Mouse (Mus musculus) forebrain, embryonic 16.5 days (tissue): ENCODE results near the gene Pgc. TPM values are rescaled to one million over a fixed set of nuclear protein-coding genes. Genes with fewer than 3 reads are reported as not detected.

Experiments used
- ATAC-seq: fragments of 200-750 bp; cut with Nextera tagmentation; 2 replicates; pipeline ENCODE4 v1.8.0; 2017; ENCODE audit warnings: mild to moderate bottlenecking, moderate library complexity
- H3K27ac ChIP-seq: fragments of 300-500 bp; sonication (generic); 2 replicates; pipeline ENCODE4 v1.5.1; 2014; ENCODE audit warnings: low read length, control low read depth
- H3K27me3 ChIP-seq: fragments of 300-500 bp; sonication (generic); replicated peaks from 2 replicates; pipeline ENCODE4 v1.6.1; 2014; ENCODE audit warnings: low read length; ENCODE audit not compliant: control insufficient read depth, insufficient read depth
- H3K36me3 ChIP-seq: fragments of 300-500 bp; sonication (generic); 2 replicates; pipeline ENCODE4 v1.6.1; 2014; ENCODE audit not compliant: control insufficient read depth, insufficient read depth
- H3K4me1 ChIP-seq: fragments of 300-500 bp; sonication (generic); replicated peaks from 2 replicates; pipeline ENCODE4 v1.6.1; 2014; ENCODE audit warnings: low read length; ENCODE audit not compliant: control insufficient read depth, insufficient read depth
- H3K4me2 ChIP-seq: fragments of 300-500 bp; sonication (generic); 2 replicates; pipeline ENCODE4 v1.6.1; 2014; ENCODE audit warnings: mild to moderate bottlenecking, low read length, control low read depth
- H3K4me3 ChIP-seq: fragments of 300-500 bp; sonication (generic); replicated peaks from 2 replicates; pipeline ENCODE4 v1.5.1; 2014; ENCODE audit warnings: mild to moderate bottlenecking, low read length, control low read depth
- H3K9ac ChIP-seq: fragments of 300-500 bp; sonication (generic); replicated peaks from 2 replicates; pipeline ENCODE4 v1.6.1; 2014; ENCODE audit warnings: low read depth, low read length, control low read depth
- H3K9me3 ChIP-seq: fragments of 300-500 bp; sonication (generic); 2 replicates; pipeline ENCODE4 v1.6.1; 2016; ENCODE audit warnings: low read length; ENCODE audit not compliant: control insufficient read depth
- WGBS: fragments of 180-500 bp; shearing (Covaris S2); extraction: QIAGEN DNeasy Blood & Tissue Kit; methylation state at CpG from one replicate; pipeline ENCODE4 v1.1.7; 2014; 5-methylcytosine and 5-hydroxymethylcytosine counted together
- polyA plus RNA-seq: library from polyadenylated mRNA; unstranded; fragments of >200 nt; fragmentation: Nextera tagmentation; extraction: Ambion mirVana; gene quantifications from 2 replicates; pipeline ENCODE4 v1.2.1, GENCODE M21; 2015

The Pgc gene
- polyA plus RNA-seq, 1 experiment from 2014 or later, result not detected

DNA sequence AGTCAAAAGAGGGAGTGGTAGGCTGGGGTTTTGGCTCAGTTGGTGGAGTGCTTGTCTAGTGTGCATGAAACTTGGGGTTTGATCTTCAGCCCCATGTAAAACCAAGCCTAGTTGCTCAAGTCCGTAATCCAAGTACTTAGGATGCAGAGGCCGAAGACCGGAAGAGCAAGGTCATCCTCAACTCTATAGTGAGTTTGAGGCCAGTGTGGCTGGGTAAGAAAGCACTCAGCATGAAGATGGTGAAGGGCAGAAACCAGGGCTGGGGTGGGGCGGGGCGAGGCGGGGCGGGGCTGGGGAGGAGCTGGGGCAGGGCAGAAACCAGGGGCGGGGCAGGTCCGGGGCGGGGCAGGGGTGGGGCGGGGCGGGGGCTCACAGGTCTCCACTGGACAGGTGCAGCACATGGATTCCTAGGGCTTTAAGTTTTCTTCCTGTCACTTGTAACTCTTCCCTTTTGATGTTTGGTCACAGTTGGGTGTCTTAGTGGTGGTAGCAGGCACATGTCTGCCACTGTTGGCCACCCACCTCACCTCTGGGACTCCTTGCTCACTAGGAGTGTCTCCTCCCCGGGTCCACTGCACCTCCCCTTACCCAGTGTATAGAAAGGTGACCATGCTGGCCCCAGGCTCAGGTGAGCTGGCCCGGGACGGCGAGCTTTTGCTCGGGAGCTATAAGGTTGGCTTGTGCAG, 41.0 kb downstream of the Pgc start:
- H3K27ac ChIP-seq, result no peak overlapping the region
- no peak for ATAC-seq
- H3K9me3 ChIP-seq, result no peaks in the 10 kb centered on the region
- H3K27me3 ChIP-seq, result no peaks in the 10 kb centered on the region
- no peak overlapping the region for H3K4me2 ChIP-seq
- 50% methylated on average over 15 of the region's 17 CpGs for WGBS
- H3K36me3 ChIP-seq, result no peaks in the 10 kb centered on the region
- no peak overlapping the region for H3K9ac ChIP-seq
- H3K4me1 ChIP-seq, result peaks cover 10% of the 10 kb centered on the region; the same call in 1 of the 2 replicates
- H3K4me3 ChIP-seq, result no peak overlapping the region

DNA sequence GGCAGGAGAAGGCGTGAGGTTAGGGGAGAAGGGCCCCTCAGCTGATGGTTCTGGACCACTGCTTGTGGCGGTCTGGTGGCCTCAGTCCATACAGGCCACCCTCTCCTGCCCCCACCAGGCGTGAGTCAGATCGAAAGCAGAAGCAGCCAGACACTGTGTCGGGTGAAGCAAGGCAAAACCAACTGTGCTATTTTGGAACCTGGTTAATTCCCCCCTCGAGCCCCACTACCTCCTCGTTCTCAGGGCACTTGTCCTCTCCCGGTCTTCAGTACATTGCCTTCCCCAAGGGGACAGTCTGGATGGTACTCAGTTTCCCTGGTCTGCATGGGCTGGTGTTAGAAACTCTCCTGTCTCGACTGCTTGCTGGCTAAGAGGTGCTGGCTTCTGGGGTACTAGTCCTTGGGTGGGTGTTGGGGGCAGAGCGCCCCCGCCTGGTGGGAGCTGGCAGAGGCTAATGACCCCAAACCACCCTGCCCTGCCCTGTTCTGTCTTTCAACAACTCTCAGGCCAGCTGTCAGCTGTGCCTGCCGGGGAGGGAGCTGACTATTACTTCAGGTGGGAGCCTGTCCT, 42.1 kb downstream of the Pgc start:
- H3K4me1 ChIP-seq, result no peaks in the 10 kb centered on the region
- H3K36me3 ChIP-seq, result no peaks in the 10 kb centered on the region
- H3K4me3 ChIP-seq, result no peak overlapping the region
- H3K27me3 ChIP-seq, result no peaks in the 10 kb centered on the region
- 50% methylated on average over 12 of the region's 12 CpGs for WGBS
- no peak overlapping the region for H3K9ac ChIP-seq
- no peak overlapping the region for H3K4me2 ChIP-seq
- no peak for ATAC-seq
- H3K27ac ChIP-seq, result no peak overlapping the region
- H3K9me3 ChIP-seq, result no peaks in the 10 kb centered on the region

DNA sequence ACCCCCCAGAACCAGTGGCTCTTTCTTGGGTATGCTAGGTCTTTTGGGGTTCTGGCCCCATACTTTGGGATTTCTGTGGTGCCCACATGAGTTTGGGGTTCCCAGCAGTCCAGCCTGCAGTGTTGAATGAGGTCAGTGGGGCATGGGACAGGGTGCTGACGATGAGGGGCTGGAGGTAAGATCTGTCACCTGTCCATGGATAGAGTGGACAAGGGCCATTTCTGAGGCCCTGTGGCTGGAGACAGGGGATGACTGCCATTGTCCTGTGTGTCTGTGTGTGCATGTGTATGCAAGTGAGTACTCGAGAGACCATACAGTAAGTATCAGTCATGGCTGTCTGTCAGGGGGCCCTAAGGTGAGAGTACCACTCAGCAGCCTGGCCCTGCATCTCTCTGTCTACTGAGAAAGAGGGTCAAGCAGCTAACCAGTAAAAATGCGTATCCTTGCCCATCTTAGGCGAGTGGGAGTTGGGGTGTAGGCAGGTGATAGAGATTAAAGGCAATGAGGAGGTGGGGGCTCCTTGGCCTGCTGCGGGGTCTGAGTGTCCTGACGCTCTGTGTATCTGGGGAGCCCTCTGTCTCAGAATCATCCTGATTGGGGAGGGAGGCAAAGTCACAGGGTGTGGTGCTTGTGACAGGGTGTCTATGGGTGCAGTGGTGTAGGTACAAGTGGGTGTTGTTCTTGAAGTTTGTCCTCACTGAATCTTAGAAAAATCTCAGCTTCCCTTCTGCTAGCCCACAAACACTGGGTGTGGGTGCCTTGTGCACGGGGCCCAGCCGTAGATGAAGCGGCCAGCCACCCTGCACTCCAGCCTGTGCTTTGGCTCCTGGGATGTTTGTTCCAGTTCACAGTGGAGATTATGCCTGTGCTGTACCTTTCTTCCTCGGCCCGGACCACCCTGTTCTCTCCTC, 43.0 kb downstream of the Pgc start:
- H3K9ac ChIP-seq, result no peak overlapping the region
- no peak for ATAC-seq
- WGBS, result 85% methylated on average over 11 of the region's 11 CpGs
- no peak overlapping the region for H3K4me3 ChIP-seq
- no peaks in the 10 kb centered on the region for H3K4me1 ChIP-seq
- H3K27ac ChIP-seq, result no peak overlapping the region
- no peaks in the 10 kb centered on the region for H3K9me3 ChIP-seq
- no peaks in the 10 kb centered on the region for H3K36me3 ChIP-seq
- H3K27me3 ChIP-seq, result no peaks in the 10 kb centered on the region
- no peak overlapping the region for H3K4me2 ChIP-seq

DNA sequence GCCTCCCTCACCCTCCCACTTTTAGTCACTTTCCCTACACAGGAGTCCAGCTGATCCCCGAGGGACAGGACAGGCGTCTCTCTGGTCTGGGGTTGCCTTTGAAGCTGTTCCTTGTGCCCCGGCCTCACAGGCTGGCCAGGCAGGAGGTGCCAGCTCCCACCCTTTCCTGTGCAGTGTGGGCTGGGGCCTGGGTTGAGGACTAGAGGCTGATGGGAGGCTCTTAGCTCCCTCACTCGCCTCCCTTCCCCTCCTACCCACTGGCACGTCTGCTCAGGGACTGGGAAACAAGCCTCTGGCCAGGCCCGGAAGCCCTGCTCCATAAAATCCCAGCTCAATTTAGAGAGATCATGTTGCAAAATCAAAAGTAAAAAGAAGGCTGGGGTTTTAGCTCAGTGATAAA, 47.0 kb downstream of the Pgc start:
- no peak for ATAC-seq
- Histone ChIP-seq H3K27ac (no peak overlapping the region), H3K4me3 (no peak overlapping the region), H3K9ac (no peak overlapping the region), H3K36me3 (no peaks in the 10 kb centered on the region), H3K4me1 (no peaks in the 10 kb centered on the region), H3K9me3 (no peaks in the 10 kb centered on the region), H3K27me3 (no peaks in the 10 kb centered on the region), H3K4me2 (no peak overlapping the region)
- WGBS, result 71% methylated on average over 6 of the region's 6 CpGs

DNA sequence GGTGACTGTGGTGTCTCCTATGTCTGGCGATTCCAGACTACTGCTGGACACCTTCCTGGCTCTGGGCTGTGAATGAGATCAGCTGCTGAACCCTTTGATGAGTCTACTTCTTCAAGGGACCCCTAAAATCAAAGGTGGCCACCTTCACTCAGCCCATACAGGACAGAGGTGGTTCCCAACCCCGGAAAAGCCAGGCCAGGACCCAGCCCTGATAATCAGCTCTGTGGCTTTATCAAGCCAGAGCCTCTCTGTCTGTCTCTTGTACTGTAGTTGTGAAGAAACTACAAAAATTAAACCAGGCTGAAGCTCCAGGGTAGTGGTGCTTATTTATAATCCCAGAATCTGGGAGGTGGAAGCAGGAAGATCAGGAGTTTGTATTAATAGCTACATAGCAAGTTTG, 50.5 kb downstream of the Pgc start:
- Histone ChIP-seq H3K9ac (no peak overlapping the region), H3K27ac (no peak overlapping the region), H3K4me2 (no peak overlapping the region), H3K4me3 (no peak overlapping the region), H3K27me3 (no peaks in the 10 kb centered on the region), H3K9me3 (no peaks in the 10 kb centered on the region), H3K36me3 (no peaks in the 10 kb centered on the region), H3K4me1 (no peaks in the 10 kb centered on the region)
- WGBS, result 67% methylated on average over 2 of the region's 2 CpGs
- ATAC-seq, result no peak

DNA sequence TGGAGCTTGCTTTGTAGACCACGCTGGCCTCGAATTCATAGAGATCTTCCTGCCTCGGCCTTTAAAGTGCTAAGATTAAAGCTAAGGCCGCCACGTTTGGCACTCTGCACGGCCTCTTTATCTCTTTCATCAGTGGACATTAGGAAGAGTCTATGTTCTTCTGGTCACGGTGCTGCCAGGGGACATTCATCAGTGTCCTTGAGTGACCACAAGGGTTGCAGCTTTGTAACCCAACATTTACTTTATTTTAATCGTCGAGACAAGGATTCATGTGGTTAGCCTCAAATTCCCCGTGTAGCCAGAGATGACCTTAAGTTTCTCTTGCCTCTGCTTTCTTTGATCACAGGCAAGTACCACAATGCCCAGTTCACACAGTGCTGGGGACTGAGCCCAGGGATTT, 53.8 kb downstream of the Pgc start:
- Histone ChIP-seq H3K9me3 (no peaks in the 10 kb centered on the region), H3K4me1 (no peaks in the 10 kb centered on the region), H3K4me3 (no peak overlapping the region), H3K9ac (no peak overlapping the region), H3K27me3 (no peaks in the 10 kb centered on the region), H3K4me2 (no peak overlapping the region), H3K36me3 (no peaks in the 10 kb centered on the region), H3K27ac (no peak overlapping the region)
- 87% methylated on average over 10 of the region's 10 CpGs for WGBS
- ATAC-seq, result no peak

DNA sequence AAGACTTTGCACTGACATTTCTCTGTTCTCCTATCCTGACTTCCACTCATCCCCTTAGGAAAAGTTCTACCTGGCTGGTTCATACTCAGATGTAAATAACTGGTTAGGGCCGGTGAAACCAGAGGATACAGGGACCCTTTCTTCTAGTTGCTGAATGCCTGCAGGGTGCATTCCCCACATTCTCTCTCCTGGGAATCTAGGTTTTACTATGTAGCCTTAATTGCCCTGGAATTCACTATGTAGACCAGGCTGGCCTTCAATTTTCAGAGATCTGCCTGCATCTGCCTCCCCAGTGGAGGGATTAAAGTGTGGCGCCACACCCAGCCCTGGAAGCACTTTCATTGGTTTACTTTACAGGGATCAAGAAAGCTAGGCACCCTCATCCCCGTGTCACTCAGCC, 55.8 kb downstream of the Pgc start:
- Histone ChIP-seq H3K4me2 (no peak overlapping the region), H3K9me3 (no peaks in the 10 kb centered on the region), H3K9ac (no peak overlapping the region), H3K4me3 (no peak overlapping the region), H3K27ac (no peak overlapping the region), H3K27me3 (no peaks in the 10 kb centered on the region), H3K4me1 (no peaks in the 10 kb centered on the region), H3K36me3 (no peaks in the 10 kb centered on the region)
- no peak for ATAC-seq
- 81% methylated on average over 3 of the region's 3 CpGs for WGBS

DNA sequence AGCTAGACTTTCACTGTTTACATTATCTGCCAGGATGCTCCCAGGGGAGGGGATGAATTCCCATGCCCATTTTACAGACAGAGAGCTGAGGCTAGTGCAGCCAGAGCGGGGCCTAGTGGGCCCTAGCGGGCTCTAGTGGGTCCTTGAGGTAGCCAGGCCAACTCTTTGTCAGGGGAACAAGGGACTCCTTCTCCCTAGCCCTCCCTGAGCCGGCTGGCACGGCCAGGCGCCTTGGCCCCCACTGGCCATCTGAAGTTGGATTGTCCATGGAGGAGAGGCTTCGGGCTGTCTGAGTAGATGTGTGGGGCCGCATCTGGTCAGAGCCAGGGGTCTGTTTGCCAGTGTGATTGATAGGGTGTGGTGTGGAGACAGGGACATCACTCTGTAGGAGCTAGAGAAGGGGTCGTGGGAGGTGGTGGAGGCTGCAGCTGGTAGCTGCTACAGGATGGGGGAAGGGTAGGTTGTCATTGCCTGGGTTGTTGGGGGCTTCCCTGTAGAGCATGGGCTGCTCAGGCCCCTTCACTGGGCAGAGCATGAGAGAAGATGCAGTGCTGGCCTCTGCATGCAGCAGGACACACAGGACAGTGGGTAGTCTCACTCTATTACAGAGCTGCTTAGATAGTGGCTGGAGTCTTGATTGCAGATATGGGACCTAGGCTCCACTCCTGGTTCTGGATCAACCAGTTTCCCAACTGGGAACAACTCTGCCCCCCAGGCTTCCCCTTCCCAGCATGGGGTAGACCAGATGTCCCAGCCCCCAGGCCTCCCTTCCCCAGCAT, 57.0 kb downstream of the Pgc start:
- Histone ChIP-seq H3K4me3 (no peak overlapping the region), H3K4me1 (no peaks in the 10 kb centered on the region), H3K9ac (no peak overlapping the region), H3K27me3 (no peaks in the 10 kb centered on the region), H3K9me3 (no peaks in the 10 kb centered on the region), H3K36me3 (no peaks in the 10 kb centered on the region), H3K27ac (no peak overlapping the region), H3K4me2 (no peak overlapping the region)
- 88% methylated on average over 8 of the region's 8 CpGs for WGBS
- no peak for ATAC-seq
